Mouse (Mus musculus) cerebellum, postnatal 14 days (tissue): ENCODE measurements around the gene Olfr749.
A peak's percentile ranks its signal among the peaks of the same experiment; 100 is the strongest.
"Not testable (repeated sequence)": the region's sequence is repeated elsewhere in the genome, so short reads cannot be mapped to it uniquely, and the experiment has no call there.

Experiments used
- DNase-seq, 2 experiments: peaks; one replicate each; pipeline ENCODE4 v3.0.0; 2021; ENCODE audit warnings: mixed read lengths in 2 of 2

The Olfr749 gene

DNA sequence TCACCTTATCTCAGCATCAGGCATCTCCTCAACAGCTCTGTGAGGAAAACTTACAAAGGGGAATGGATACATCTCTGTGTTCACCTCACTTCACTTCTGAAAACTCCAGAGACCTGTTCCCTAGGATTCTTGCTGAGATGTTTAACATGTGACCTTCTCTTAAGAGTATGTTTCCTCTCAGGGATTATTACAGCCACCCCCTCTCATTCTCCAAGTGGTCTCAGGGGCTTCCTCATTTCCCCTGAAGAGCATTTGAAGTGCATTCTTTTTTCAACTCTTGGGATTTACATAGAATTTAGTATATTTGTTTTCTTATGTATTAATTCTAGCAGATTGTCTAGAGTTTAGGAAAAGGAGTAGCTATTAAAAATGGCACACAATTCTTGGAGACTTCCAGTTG, at the start of gene Olfr749:
TSS of gene Olfr749 (minus strand) at position 101 of the 400 bp plus-strand sequence.
- no peak for DNase-seq

DNA sequence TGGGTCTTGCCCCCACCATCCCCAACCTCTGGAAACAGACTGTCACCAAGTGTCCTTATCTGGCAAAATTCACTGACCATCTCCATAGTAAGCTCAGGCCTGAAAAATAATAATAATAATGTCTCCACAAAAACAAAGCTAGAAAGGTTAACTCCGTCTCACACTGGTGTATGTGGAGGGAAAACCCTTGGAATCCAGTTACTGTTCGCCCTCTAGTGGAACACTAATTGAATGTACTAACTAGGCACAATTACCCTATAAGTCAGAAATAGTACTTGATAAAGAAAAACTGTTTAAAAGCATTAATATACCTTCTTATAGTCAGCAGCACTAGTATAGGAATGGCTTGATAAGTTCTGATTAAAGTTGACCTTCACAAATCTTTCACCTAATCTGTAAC, 43.3 kb upstream of the Olfr749 start:
- no peak for DNase-seq

DNA sequence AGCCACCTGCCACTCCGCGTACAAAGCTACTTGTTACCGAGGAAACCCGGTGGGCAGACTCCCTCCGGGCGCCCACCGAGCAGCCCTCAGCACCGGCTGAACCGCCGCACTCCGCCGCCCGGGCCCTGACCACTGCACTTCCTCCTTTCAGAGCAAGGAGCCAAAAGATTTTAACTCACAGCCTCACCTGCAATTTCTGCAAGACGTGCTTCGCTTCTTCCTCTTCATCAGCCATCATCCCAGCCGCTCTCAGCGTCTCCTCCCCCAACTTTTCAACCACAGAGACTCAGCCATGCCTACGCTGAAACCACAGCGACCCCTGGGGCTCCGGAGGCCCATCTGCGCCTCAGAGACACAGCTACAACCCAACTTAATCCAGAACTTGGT, 40.4 kb upstream of the Olfr749 start, which contains the start of gene Ttc5:
TSS of gene Ttc5 (minus strand) at position 269 of the 387 bp plus-strand sequence.
- DNase-seq = peak; percentile 95 to 96

DNA sequence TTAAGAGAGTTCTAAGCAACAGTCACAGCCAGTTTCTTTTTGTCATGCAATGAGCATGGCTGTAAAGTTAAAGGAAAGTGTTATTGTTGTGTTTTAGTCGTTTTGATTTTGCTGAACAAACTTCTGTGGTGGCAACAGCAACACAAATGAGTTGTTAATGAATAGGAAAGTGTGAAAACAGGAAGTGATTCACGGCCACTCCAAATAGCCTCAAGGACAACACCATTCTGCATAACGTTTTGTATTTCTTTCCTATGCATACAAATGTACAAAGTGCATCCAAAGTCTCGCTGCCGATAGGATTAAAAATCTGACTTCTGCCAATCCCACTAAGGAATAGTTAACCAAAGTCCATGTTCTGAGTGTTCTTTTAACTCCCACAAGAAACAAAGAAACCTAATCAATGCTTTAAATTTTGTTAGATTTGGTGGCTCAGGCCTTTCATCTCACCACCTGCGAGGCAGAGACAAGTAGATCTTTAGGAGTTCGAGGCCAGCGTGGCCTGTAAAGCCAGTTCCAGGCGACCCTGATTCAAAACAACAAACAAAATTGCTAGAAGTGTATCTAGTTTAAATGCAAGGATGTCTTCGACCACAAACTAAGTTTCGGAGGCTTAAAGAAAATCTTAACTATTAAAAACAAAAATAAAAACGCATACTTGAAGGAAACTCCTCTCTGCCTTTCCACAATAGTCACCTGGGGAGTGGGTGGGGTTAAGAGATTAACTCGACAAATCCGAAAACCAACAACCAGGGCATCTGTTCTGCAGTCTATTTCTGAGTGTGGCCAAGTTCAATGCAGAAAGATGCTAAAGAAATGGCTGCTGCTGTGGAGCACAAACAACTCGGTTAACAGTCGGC, 39.7 kb upstream of the Olfr749 start:
- peak; percentile 30 to 33 for DNase-seq

DNA sequence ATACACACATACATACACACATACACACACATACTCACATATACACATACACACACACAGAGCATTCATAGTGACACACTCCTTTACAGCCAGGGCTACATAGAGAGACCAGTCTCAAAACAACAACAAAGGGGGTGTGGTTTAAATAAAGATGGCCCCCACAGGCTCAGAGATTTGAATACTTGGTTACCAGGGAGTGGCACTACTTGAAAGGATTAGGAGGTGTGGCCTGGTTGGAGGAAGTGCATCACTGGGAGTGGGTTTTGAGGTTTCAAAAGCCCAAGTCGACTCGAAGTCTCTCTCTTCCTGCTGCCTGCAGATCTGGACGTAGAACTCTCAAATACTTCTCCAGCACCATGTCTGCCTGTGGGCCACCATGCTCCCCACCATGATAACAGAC, 37.3 kb upstream of the Olfr749 start:
- no peak for DNase-seq

DNA sequence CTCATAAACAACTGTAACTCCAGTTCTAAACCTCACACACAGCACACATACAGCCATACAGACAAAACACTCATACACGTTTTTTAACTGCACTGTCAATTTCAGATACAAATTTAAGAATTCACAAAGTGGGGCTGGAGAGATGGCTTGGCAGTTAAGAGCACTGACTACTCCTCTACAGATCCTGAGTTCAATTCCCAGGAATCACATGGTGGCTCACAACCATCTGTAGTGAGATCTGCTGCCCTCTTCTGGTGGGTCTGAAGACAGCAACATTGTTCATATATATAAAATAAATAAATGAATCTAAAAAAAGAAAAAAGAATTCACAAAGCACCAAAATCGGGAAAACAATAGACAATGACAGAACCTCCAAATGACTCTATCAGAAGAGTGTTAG, 26.4 kb upstream of the Olfr749 start:
- peak in 1 of 2 experiments; percentile 21 for DNase-seq

DNA sequence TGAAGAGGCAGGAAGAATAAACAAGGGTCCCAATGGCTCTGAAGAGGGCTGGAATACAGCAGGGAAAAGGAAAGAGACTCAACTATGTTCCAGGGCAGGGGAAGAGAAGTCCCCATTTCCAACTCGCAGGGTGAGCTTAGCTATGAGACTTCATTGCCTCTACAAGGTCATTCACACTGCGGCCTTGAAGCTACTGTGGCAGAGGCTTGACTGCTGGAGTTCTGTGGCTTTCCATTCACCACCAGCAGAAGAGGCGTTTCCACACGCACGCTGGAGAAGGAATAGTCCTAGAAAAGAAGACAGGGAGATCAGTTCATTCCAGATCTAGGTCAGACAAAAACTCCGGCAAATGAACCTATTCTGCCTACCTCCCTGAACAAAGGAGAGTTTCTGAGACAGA, 20.8 kb upstream of the Olfr749 start:
- DNase-seq = no peak

DNA sequence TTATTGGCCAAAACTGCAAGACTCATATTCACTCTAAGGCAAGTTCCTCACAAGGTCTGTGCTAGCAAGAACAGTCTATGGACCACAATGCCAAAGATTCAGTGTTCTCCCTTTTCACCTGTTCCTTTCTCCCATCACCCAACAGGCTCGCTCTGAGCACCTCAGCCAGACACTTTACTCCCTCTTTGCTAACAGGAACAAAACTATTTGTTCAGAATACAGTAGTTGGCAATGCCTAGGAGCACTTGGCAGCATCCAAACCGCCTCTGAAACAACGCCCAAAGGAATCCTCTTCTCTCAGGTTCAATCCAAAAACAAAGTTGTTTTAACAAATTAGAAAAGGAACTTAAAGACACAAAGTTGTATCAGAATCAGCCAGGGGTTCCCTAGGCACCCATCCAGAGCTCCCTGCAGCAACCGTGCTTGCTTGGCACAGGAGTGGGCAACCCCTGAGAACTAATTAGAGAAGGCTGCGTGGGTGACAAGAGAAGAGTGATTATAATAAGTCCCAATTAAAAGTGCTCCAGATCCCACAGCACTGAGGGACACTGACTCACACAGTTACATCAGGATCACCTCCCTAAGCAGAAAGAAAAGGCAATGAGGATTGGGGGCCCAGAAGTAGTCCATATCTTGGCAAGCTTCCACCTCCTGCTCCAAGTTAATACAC, 13.7 kb upstream of the Olfr749 start:
- DNase-seq = no peak

DNA sequence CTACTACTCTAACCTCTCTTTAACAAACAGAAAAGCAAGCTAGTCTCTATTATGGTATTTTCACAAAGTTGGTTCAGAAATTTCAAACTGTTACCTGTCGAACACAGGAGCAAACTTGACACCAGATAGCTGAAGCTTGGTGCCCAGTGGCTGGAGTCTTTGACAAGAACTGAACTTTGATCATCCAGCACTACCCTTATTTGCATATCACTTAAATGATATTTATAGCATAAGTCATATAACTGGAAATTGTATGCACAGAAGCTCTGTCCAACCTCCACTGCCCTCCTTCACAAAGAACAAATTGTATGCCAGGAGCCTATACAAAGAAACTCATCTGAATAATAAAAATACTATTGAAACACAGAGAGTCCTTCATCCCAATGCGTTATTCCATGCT, 3.3 kb downstream of the Olfr749 start:
- DNase-seq = no peak

DNA sequence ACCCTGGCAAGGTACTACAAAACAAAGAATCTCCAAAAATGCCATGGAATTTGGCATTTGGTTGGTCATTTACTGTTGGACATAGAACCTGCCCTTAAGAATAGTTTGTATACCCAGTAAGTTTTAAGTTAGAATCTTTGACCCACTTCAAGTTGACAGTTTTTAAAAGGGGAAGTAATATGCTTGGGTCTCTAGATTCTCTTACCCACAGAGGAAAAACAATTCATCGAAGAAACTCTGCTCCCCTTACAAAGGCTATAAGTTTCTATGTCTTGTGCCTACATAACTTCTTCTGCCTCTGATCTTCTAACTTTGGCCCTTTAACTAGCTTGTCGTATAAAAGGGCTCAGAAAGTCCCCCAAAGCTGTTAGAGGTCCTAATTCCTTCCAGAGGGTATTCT, 4.6 kb downstream of the Olfr749 start:
- DNase-seq = no peak

DNA sequence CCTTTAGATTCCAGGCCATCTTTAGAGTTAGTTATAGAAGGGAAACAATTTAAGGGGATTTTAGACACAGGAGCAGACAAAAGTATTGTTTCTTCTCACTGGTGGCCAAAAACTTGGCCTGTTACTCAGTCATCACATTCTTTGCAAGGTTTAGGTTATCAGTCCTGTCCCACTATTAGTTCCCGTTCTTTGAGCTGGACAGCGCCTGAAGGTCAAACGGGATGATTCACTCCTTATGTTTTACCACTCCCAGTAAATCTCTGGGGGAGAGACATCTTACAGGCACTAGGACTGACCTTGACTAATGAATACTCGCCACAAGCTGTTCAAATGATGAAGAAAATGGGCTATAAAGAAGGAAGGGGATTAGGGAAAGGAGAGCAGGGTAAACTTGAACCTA, 22.5 kb downstream of the Olfr749 start:
- DNase-seq = not testable (repeated sequence)

DNA sequence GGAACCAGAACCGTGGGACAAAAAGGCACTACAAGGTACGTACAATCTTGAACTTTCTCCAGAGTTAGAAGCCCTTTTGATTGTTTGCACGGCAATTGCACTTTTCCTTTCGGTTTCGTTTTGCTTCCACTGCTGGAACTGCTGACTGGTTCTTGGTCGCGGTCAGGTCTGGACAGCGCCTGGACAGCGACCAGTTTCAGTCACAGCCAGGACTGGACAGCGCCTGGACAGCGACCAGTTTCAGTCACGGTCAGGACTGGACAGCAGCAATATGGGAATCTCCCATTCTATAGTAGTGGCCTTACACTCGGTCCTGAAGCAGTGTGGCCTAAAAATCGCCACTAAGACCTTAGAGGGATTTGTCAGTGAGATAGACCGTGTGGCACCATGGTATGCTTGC, 25.0 kb downstream of the Olfr749 start:
- not testable (repeated sequence) for DNase-seq

DNA sequence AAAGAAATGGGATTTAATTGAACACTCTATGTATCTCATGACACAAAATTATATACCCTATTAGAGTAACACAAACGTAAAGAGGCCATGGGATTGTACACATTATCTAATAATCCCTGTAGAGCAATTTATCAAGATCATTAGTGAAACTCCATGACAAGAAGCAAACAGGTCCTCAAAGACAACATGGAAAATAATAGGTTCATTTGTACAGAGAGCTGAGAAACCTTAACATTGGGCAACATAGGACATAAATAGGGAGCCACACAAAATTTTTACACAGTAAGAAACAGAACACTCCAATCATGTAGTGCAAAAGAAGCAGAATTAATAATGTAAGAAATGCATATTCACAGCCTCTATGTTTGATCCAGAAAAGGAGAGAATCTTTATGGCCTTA, 37.8 kb downstream of the Olfr749 start, which contains the start of gene Olfr748:
TSS of gene Olfr748 (plus strand) at position 301 of the 400 bp plus-strand sequence.
- DNase-seq = no peak

DNA sequence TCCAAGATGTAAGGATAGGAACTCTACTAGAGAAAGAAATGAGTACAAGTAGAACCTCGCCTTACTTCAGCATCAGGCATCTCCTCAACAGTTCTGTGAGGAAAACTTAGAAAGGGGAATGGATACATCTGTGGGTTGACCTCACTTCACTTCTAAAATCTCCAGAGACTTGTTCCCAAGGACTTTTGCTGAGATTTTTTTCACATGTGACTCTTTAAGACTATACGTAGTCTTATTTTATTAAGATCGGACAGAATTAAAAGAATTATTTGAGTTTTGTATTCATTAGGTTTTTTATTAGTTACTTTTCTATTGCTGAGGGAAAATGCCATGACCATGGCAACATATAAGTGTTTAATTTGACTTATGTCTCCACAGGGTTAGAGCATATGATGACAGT, 51.8 kb downstream of the Olfr749 start, which contains the start of gene Olfr747:
TSS of gene Olfr747 (minus strand) at position 101 of the 400 bp plus-strand sequence.
- no peak for DNase-seq
